Mouse (Mus musculus): Measurements from ENCODE around the gene Actg1. TPM values are rescaled to one million over a fixed set of nuclear protein-coding genes. Genes with fewer than 3 reads are reported as not detected.

The Actg1 gene
- polyA plus RNA-seq, 1 experiment from 2014 or later: 1,134 TPM

DNA sequence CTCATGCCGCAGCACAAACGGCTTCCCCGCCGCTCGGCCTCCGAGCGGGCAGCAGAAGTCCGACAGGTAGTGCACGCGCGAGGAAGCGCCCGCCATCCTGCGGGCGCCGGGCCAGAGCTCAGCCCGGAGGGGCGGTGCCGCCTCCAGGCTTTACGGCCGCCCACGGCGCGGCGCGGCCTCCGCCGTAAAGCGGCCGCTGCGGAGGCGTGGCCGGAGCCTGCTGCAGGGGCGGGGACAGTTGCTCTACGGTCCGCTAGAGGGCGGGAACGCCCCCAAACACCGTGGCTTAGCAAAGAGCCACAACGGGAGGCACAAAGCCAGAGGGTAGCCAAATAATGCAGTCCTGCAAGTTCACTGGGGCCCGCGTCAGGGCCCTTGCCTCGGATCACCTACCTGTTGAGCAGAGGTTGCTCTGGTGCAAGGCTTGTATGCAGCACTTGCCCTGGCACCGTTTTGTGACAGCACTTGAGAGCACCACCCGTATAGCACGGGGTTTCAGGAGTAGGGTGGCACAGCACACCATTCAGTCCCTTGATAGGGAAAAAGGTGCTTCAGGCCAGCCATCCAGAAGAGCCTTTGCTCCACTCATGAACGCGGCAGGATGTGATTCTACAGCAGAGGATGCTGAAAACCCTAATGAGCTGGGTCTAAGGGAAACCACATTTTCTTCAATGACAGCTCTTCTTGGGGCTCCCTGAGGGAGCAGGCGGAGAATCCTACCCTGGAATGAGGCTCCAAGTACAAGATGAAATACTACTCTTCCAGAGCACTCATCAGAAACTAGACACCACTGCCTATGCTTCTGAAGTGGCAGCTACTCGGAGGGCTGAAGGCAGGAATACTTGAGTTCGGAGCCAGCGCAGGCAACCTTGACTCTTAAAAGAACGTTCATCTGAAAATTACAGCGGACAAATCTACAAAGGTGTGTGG is 30.5 kb upstream of the Actg1 start, which contains the start of gene Faap100:
Gene Faap100 (minus strand): TSS at position 154 of the 930 bp plus-strand sequence.
- Histone ChIP-seq H3K27ac (ENCODE audit: low read length) (peak within 1 kb of the TSS; percentile 88), H3K27me3 (ENCODE audit: control insufficient read depth, insufficient read depth, low read length) (no peaks in the 10 kb centered on the region), H3K9ac (ENCODE audit: low read length) (peak within 1 kb of the TSS; percentile 78), H3K4me3 (ENCODE audit: low read length) (peak within 1 kb of the TSS; percentile 66), H3K4me1 (ENCODE audit: control insufficient read depth, insufficient read depth, low read length) (peaks cover 40% of the 10 kb centered on the region), H3K36me3 (ENCODE audit: control insufficient read depth, insufficient read depth) (peaks cover 33% of the 10 kb centered on the region), H3K9me3 (replicated peaks; ENCODE audit: control insufficient read depth, low read length) (no peaks in the 10 kb centered on the region), H3K4me2 (ENCODE audit: low read depth, low read length) (peak within 1 kb of the TSS; percentile 93)
- 7% methylated on average over 54 of the region's 54 CpGs for WGBS
- ATAC-seq (replicated peaks; ENCODE audit: extremely low read depth, insufficient read depth, low FRiP score): peak; percentile 83

GRCm38 (mm10) chr11:120378031-120378610 is 29.8 kb upstream of the Actg1 start:
- Histone ChIP-seq H3K4me1 (ENCODE audit: control insufficient read depth, insufficient read depth, low read length) (peaks cover 44% of the 10 kb centered on the region), H3K36me3 (ENCODE audit: control insufficient read depth, insufficient read depth) (peaks cover 29% of the 10 kb centered on the region), H3K27ac (ENCODE audit: low read length) (peak overlapping the region; percentile 58), H3K9me3 (replicated peaks; ENCODE audit: control insufficient read depth, low read length) (no peaks in the 10 kb centered on the region), H3K4me2 (ENCODE audit: low read depth, low read length) (peak overlapping the region; percentile 93), H3K4me3 (ENCODE audit: low read length) (peak overlapping the region; percentile 66), H3K27me3 (ENCODE audit: control insufficient read depth, insufficient read depth, low read length) (no peaks in the 10 kb centered on the region), H3K9ac (ENCODE audit: low read length) (peak overlapping the region; percentile 77)
- ATAC-seq (replicated peaks; ENCODE audit: extremely low read depth, insufficient read depth, low FRiP score): no peak; the same call in 1 of the 2 replicates
- WGBS: 2% methylated on average over 39 of the region's 40 CpGs

DNA sequence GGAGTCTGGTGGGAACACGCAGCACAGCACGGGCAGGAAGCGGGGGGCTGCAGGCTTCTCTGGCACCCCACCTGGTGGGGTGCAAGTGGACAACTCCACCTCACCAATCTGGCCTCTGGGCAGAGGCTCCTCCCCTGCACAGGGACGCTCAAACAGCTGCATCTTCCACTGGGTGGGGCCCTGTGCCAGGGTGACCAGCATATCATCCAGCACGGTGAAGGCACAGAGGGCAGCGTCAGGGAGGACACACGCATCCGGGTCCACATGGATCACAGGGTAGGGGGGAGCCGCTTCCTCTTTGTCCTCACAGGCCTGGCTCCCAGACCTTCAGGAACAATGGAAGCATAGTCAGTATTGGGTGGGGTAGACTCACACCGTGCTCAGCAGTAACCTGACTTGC is 29.0 kb upstream of the Actg1 start:
- peaks cover 40% of the 10 kb centered on the region for H3K4me1 ChIP-seq (ENCODE audit: control insufficient read depth, insufficient read depth, low read length)
- peak overlapping the region; percentile 93 for H3K4me2 ChIP-seq (ENCODE audit: low read depth, low read length)

DNA sequence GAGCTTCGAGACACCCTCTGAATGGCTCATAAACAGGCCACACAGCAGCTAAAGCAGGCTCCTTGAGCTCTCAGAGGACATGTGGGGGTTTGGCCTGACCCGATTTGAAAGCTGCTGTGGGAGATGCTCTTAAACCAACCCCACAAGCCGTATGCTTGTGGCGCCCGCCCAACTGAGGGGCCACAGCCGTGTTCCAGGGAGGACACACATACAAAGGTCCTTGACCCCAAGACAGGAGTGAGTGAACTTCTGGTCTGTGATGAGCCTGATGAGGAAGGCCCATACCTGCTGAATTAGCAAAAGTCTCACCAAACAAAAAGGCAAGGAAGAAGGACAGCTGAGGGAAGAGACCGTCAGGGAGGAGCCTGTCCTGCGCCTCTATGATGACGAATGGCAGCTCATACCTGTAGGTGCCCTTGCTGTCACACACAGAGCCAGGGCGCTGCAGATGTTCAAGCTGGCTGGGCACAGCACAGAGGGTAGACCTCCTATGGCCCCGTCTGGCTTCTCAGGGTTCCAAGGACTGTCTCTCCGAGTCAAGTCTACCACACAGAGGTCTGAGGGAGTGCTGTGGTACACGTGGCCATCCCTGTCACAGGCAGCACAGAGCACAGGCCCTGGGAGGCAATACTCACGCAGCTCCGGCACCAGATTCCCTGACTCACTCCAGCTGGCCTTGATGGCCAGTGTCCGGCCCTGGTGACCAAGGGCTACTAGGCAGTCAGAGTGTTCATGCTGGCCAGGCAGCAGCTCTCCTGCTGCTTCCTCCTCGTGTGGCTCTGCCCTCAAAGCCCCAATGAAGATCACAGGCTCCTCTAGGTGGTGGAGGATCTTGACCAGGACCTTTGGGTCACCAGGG is 28.2 kb upstream of the Actg1 start:
- no peak overlapping the region for H3K4me2 ChIP-seq (ENCODE audit: low read depth, low read length)
- WGBS: 86% methylated on average over 17 of the region's 17 CpGs

More for the DNA sequence above, 29.0 kb upstream of the Actg1 start:
- H3K27ac ChIP-seq (ENCODE audit: low read length): no peak overlapping the region
- ATAC-seq (replicated peaks; ENCODE audit: extremely low read depth, insufficient read depth, low FRiP score): no peak
- peaks cover 35% of the 10 kb centered on the region for H3K36me3 ChIP-seq (ENCODE audit: control insufficient read depth, insufficient read depth)
- H3K9ac ChIP-seq (ENCODE audit: low read length): peak overlapping the region; percentile 77
- H3K4me3 ChIP-seq (ENCODE audit: low read length): peak overlapping the region; percentile 66
- WGBS: 59% methylated on average over 10 of the region's 10 CpGs
- H3K9me3 ChIP-seq (replicated peaks; ENCODE audit: control insufficient read depth, low read length): no peaks in the 10 kb centered on the region
- H3K27me3 ChIP-seq (ENCODE audit: control insufficient read depth, insufficient read depth, low read length): no peaks in the 10 kb centered on the region

GRCm38 (mm10) chr11:120375324-120375723 is 27.0 kb upstream of the Actg1 start:
- Histone ChIP-seq H3K36me3 (ENCODE audit: control insufficient read depth, insufficient read depth) (peaks cover 29% of the 10 kb centered on the region), H3K4me1 (ENCODE audit: control insufficient read depth, insufficient read depth, low read length) (peaks cover 29% of the 10 kb centered on the region), H3K9ac (ENCODE audit: low read length) (no peak overlapping the region), H3K4me2 (ENCODE audit: low read depth, low read length) (no peak overlapping the region), H3K27me3 (ENCODE audit: control insufficient read depth, insufficient read depth, low read length) (no peaks in the 10 kb centered on the region), H3K4me3 (ENCODE audit: low read length) (no peak overlapping the region), H3K27ac (ENCODE audit: low read length) (no peak overlapping the region), H3K9me3 (replicated peaks; ENCODE audit: control insufficient read depth, low read length) (no peaks in the 10 kb centered on the region)
- 91% methylated on average over 10 of the region's 10 CpGs for WGBS
- ATAC-seq (replicated peaks; ENCODE audit: extremely low read depth, insufficient read depth, low FRiP score): no peak

More for the DNA sequence above, 28.2 kb upstream of the Actg1 start:
- Histone ChIP-seq H3K36me3 (ENCODE audit: control insufficient read depth, insufficient read depth) (peaks cover 32% of the 10 kb centered on the region), H3K27ac (ENCODE audit: low read length) (no peak overlapping the region), H3K9ac (ENCODE audit: low read length) (no peak overlapping the region), H3K4me1 (ENCODE audit: control insufficient read depth, insufficient read depth, low read length) (peaks cover 32% of the 10 kb centered on the region), H3K27me3 (ENCODE audit: control insufficient read depth, insufficient read depth, low read length) (no peaks in the 10 kb centered on the region), H3K9me3 (replicated peaks; ENCODE audit: control insufficient read depth, low read length) (no peaks in the 10 kb centered on the region), H3K4me3 (ENCODE audit: low read length) (no peak overlapping the region)
- ATAC-seq (replicated peaks; ENCODE audit: extremely low read depth, insufficient read depth, low FRiP score): no peak

DNA sequence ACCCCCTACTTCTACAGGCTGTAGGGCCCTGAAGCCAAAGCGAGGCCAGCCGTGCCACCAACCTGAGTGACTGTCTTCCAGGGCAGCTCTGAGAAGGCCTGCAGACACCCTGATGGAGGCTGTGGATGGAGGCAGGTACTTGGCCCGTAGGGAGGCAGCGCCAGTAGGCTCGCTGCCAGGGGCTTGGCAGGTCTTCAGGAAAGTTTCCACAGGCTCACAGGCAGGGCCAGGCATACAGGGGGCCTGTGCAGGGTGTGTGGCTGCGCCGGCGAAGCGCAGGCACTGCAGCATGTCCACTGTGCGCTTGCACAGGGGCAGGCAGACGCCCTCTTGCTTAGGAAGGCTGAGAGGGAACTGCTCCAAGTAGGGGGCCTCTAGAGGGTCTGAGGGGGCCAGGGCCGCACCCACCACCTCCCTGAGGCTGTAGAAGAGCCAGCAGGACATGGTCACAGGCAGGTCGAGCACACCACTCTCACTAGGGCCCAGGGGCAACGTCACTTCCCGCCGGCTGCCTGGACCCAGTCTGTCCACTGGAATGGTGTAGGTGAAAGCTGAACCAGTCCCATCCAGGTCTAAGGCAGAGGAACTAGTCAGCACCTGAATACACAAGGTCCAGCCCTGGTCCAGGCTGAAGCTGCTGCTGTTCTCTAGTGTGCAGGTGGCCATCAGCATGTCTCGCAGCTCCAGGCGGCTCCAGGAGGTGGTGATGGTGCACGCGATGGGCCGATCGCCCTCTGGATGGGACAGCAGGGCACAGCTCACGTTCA is 25.7 kb upstream of the Actg1 start:
- H3K27me3 ChIP-seq (ENCODE audit: control insufficient read depth, insufficient read depth, low read length): no peaks in the 10 kb centered on the region
- H3K4me2 ChIP-seq (ENCODE audit: low read depth, low read length): no peak overlapping the region
- peaks cover 24% of the 10 kb centered on the region for H3K4me1 ChIP-seq (ENCODE audit: control insufficient read depth, insufficient read depth, low read length)
- WGBS: 64% methylated on average over 23 of the region's 23 CpGs
- no peaks in the 10 kb centered on the region for H3K9me3 ChIP-seq (replicated peaks; ENCODE audit: control insufficient read depth, low read length)
- peak; percentile 46 for ATAC-seq (replicated peaks; ENCODE audit: extremely low read depth, insufficient read depth, low FRiP score)
- H3K27ac ChIP-seq (ENCODE audit: low read length): peak overlapping the region; percentile 86
- H3K9ac ChIP-seq (ENCODE audit: low read length): peak overlapping the region; percentile 43
- peaks cover 32% of the 10 kb centered on the region for H3K36me3 ChIP-seq (ENCODE audit: control insufficient read depth, insufficient read depth)
- no peak overlapping the region for H3K4me3 ChIP-seq (ENCODE audit: low read length)

DNA sequence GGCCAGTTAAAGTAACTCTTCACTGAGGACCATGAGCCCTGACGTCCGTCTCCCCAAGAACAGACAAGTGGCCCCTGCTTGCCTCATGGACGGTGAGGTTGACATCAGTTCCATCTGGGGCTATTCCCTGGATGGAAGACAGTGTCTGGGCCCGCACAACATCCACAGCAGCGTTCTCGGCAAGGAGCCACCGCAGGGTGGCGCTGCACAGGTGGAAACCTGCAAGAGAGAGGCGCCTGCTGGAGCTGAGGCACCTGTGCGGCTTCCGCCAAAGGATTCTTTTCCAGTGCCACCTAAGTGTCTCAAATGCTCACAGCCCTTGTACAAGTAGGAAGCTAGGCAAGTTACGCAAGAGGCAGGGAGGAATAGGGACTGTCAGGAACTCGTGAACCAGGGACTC is 24.7 kb upstream of the Actg1 start:
- Histone ChIP-seq H3K9ac (ENCODE audit: low read length) (no peak overlapping the region), H3K4me1 (ENCODE audit: control insufficient read depth, insufficient read depth, low read length) (peaks cover 22% of the 10 kb centered on the region), H3K27me3 (ENCODE audit: control insufficient read depth, insufficient read depth, low read length) (no peaks in the 10 kb centered on the region), H3K27ac (ENCODE audit: low read length) (no peak overlapping the region), H3K36me3 (ENCODE audit: control insufficient read depth, insufficient read depth) (peaks cover 32% of the 10 kb centered on the region), H3K4me3 (ENCODE audit: low read length) (no peak overlapping the region), H3K4me2 (ENCODE audit: low read depth, low read length) (no peak overlapping the region), H3K9me3 (replicated peaks; ENCODE audit: control insufficient read depth, low read length) (no peaks in the 10 kb centered on the region)
- 74% methylated on average over 13 of the region's 13 CpGs for WGBS
- ATAC-seq (replicated peaks; ENCODE audit: extremely low read depth, insufficient read depth, low FRiP score): no peak

- no peak overlapping the region for H3K4me3 ChIP-seq (ENCODE audit: low read length)
- H3K36me3 ChIP-seq (ENCODE audit: control insufficient read depth, insufficient read depth): peaks cover 19% of the 10 kb centered on the region
- 30% methylated on average over 8 of the region's 8 CpGs for WGBS
- H3K4me2 ChIP-seq (ENCODE audit: low read depth, low read length): no peak overlapping the region
- no peak overlapping the region for H3K27ac ChIP-seq (ENCODE audit: low read length)
- ATAC-seq (replicated peaks; ENCODE audit: extremely low read depth, insufficient read depth, low FRiP score): peak; percentile 41
- H3K4me1 ChIP-seq (ENCODE audit: control insufficient read depth, insufficient read depth, low read length): peaks cover 20% of the 10 kb centered on the region
- H3K27me3 ChIP-seq (ENCODE audit: control insufficient read depth, insufficient read depth, low read length): no peaks in the 10 kb centered on the region
- H3K9me3 ChIP-seq (replicated peaks; ENCODE audit: control insufficient read depth, low read length): no peaks in the 10 kb centered on the region
- H3K9ac ChIP-seq (ENCODE audit: low read length): no peak overlapping the region
Measured at GRCm38 (mm10) chr11:120369656-120370055, 21.3 kb upstream of the Actg1 start.
